Mouse (Mus musculus): ENCODE measurements around the gene Aldh8a1.

The Aldh8a1 gene

GRCm38 (mm10) chr10:21416184-21416583, 39.1 kb downstream of the Aldh8a1 start:
- DNase-seq (ENCODE audit: low spot score): no peak

GRCm38 (mm10) chr10:21419188-21419587, 42.1 kb downstream of the Aldh8a1 start:
- DNase-seq (ENCODE audit: low spot score): no peak

- peak; percentile 58 for DNase-seq (ENCODE audit: low spot score)
Measured at GRCm38 (mm10) chr10:21420457-21421424, 43.6 kb downstream of the Aldh8a1 start.

GRCm38 (mm10) chr10:21426515-21426914, 49.4 kb downstream of the Aldh8a1 start:
- no peak for DNase-seq (ENCODE audit: low spot score)

GRCm38 (mm10) chr10:21427996-21428395, 50.9 kb downstream of the Aldh8a1 start:
- DNase-seq (ENCODE audit: low spot score): no peak

GRCm38 (mm10) chr10:21439268-21439667, 62.2 kb downstream of the Aldh8a1 start:
- DNase-seq (ENCODE audit: low spot score): no peak

- no peak for DNase-seq (ENCODE audit: low spot score)
Measured at GRCm38 (mm10) chr10:21441020-21441419, 63.9 kb downstream of the Aldh8a1 start.

GRCm38 (mm10) chr10:21441690-21442089, 64.6 kb downstream of the Aldh8a1 start:
- no peak for DNase-seq (ENCODE audit: low spot score)

- no peak for DNase-seq (ENCODE audit: low spot score)
Measured at GRCm38 (mm10) chr10:21443646-21444324, 66.7 kb downstream of the Aldh8a1 start.

- no peak for DNase-seq (ENCODE audit: low spot score)
Measured at GRCm38 (mm10) chr10:21444410-21444809, 67.3 kb downstream of the Aldh8a1 start.

All from urinary bladder, postnatal 14 days (tissue).